Mouse (Mus musculus) retina, adult 2 months (tissue): ENCODE measurements around the gene Pcdh15.

Source experiments
- DNase-seq: peaks from one replicate; pipeline ENCODE4 v3.0.0-alpha.2; 2012; ENCODE audit warnings: low read depth, low spot score

Pcdh15 gene

DNA sequence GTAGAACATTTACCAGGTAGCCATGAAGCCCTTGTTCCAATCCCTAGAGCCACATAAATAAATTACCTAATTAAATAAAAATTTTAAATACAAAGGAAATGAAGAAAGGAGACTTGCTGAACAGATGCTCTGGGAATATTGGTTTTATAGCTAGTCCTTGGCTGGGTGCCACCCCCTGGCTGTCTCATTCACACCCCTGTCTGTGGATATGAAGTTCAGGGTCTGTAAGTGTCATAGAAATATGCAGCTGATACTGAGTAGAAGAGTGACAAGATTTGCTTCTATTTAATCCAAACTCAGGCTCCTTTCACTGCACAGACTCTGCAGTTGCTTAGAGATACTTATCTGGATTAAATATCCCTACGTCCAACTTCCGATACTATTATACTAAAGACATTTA is 1205.0 kb downstream of the Pcdh15 start:
- no peak for DNase-seq

DNA sequence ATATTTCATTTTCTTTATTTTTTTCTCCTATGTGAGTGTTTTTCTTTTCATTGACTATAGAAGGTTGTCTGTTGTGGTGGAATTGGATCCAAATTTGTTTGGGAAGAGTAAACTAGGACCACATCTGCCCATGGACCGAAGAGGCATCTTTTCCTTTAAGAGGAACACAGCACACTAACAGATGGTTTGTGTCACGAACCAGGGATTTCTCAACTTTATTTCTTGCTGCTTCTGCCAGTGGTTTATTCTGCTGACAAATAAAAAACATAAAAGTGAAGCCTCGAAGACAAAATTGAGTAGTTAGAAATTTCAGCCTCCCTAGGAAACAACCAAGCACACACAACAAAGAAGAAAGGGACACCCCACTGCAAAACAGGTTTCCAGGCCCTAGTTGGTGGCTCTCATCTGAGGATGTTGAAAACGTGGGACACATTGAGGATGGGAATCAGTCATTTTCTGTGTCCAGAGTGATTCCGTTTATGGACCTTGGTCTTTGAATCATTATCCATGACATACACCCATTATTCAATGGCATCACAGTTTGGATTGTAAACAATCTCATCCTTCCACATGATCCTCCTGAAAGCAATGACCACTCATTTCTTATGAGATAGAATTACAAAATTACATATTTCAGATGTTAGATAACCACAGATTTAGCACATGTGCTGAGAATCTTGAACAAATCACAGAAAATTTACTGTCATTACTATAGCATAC is 1206.5 kb downstream of the Pcdh15 start:
- no peak for DNase-seq

DNA sequence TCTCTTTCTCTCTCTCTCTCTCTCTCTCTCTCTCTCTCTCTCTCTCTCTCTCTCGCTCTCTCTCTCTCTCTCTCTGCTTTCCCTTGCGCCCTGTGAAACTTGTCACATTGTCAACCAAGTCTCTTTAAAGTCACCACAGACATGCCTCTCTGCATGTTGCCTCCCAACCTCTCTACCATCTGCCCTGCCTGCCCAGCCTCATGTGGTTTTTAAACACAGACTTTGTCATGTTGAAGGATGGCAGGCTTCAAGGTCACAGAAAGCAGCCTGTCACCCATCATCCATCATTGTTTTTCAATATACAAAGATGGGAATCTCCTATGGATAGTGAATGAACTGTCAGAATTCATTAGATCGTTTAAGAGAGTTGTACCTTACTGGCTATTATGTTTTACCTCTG is 1207.9 kb downstream of the Pcdh15 start:
- DNase-seq: no peak

DNA sequence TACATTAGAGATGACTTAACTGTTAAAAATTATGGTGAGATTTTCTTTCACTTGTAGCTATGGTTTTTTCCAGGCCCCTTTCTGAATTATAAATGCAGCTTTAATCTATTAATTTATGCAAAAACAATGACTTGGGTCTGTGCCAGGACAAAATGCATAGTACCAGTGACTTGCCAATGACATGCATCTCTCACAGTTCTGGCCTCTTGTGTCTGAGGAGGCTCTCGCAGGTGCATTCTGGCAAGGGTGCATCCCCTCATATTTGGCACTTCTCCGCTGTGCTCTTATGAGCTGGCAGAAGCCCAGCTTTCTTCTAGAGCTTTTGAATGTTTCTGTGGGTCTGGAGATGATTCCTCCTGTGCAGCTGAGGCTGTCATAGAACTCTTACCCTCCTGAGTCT is 1216.9 kb downstream of the Pcdh15 start:
- no peak for DNase-seq

DNA sequence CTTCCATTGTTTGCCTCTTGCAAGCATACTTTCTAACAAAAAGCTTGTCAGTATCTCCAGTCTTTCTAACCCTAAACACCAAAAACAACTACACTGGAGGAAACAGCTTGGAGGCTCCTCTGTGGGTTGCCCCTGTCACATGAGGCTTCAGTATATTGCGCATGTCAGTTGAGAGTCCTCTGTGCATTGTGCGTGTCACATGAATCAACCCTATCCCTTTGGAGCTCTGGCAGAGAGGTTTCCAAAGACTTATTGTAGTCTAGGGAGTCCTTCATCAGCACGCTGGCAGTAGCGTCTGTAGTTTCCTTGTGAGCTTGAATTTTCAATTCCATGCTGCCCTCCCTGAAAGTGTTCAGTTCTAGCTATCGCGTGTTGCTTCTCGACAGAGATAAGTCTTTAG is 1236.3 kb downstream of the Pcdh15 start:
- DNase-seq: no peak

DNA sequence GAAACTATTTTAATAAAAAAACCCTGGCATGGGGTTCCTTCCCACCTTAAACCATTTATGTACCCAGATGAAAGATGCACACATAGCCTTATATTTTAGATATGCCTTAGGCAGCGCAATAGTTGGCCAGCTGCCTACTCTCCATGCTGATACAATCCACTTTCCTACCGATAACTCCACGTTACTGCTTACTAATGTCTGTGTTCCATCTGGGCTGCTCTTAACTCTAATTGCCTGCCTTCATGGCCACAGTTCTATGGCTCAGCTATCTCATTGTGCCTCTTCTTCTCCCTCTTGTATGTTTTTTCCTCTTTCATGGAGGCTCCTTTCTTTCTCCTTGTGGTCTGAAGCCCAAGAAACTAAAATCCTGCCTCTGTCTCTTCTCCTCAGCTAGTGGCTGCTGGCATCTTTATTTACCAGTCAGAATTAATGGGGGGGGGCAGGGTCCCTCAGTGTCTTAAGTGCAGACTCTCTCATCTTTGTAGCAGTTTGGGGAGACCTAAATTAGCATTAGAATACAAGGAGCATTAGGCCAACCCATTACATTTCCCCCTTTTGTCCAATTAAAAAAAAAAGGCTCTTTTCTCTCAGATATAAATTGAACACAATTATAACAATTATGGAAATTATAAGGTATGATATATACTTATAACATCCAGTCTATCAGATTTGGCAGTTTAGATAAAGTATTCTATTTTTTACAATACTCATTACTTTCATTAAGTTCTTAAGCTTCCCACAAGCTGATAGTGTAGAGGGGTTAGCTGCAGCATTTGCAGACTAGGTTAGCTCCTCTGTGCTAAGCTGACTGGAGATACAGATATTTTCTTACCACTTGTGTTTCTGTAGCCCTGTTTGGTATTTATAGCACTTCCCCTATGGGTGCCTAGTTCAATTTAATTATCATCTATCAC is 1240.4 kb downstream of the Pcdh15 start:
- no peak for DNase-seq

DNA sequence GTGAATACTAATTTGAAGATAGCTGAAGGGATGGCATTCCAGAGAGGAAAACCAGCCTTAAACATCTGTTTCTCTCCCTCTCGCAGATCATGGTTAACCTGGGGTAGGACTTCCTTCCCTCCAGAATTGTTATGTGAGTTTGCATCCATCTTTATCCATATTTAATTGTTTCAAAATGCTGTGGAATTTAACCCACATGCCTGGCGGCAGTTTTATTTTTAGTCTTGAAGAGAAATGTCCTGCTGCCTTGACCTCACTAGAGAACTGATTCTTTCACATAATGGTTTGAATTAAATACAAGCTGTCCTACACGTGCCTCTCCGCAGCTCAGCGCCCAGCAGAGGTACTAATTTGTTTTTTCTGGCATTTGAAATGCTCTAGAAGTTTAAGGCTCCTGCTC is 1260.4 kb downstream of the Pcdh15 start:
- DNase-seq: no peak

DNA sequence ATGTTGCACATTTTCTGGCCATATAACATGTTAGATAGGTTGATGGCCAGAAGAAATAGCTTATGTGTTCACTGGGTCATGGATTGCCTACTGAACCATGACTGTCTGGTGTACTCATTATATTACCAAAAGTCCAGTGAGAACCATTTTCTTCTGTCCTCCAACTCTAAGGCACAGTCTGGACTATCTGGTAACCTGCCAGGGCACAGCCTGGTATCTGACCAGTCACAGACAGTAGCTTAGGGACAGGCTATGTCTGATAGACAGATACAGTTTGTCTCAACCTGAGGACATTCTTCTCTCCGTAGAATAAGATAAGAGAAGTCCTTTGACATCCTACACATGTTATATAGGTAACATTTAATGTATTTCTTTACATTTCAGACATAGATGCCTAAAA is 1279.6 kb downstream of the Pcdh15 start:
- DNase-seq: no peak

DNA sequence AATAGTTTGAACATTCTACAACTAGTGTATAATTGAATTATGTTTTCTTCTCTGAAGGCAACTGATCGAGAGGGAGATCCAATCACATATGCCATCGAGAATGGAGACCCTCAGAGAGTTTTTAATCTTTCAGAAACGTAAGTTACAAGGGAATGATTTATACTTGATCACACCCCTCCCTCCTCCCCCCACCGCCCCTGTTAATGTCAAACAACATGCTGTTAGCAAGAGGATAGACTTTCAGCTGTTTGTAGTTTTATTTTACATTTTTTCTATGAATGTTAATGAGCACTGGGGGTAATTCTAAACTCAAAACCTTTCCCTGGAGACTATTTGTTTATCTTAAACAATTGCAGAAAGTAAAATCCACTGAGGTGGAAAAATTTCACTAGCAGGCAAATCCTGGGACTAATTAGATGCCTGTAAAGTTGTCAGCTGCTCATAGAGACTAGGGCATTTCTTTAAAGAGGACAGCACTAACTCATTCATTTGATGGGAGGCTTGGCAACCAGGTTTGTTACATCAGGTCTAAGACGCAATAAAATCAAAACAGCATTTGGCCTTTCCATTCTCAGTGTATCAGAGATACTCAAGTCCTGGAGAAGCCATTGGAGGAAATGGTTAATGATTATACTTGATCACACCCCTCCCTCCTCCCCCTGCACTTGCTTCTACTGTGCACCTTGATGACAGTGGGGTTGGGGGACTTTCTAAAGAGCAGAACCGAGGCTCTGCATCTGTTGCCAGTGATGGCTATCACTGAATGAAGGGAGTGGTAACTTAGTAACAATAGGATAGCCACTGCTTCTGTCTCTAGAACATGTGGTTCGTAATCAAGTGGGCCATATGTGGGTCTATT is 1280.4 kb downstream of the Pcdh15 start:
- no peak for DNase-seq

DNA sequence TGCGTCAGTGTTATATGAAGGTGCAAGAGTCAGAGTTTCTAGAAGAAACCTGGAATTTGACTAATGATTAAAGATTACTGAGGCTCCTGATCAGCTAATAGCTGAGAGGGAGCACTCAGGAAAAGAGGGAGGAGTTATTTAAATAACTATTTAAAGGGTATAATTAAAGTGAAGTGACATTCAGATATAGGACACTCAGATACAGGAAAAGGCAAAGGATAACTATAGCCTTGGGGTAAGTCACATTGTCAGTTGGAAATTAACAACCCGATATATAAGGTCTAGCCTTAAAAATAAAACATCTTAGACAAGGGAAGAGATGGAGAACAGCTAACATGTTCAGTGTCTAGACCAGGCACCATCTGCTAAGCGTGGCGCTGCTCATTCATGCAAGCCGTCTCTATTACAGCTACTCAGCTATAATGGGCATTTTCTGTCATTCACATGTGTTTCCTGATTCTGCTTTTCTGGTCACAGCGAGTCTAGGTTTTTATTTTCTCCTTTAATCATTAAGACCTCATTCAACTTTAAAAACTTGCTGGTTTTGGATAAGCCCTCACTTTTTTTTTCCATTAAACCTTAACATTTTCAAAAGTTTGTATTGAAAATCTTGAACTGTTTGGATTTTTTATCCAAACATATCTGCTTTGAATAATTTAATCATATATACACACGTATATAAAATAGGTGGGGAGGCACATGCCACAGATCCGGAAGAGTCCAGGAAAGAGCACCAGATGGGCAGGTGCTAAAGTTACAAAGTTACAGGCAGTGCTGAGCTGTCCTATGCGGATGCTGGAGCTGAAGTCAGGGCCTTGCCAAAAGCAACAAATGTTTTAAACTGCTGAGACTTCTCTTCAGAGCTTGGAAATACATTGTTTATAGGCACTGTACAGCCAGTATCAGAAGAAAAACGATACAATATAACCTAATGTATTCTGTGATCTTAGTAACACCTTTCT is 1288.7 kb downstream of the Pcdh15 start:
- no peak for DNase-seq

DNA sequence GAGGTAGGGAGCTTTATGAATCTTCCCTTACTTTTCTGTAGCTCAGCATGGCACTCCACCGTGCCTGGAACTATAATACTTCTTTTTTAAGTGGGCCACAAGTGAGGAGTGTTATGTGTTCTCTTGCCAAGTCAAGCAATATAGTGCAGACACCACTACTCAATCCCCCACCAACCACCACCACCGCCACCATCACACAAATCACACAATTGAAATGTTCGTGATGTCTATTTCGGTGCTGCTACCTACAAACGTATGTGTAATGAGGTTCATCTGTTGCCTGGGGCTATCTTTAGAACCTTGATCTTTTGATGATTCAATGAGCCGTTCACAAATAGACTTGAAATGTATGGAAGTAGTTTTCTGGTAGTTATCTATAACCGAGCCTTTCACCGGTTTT is 1304.0 kb downstream of the Pcdh15 start:
- DNase-seq: no peak

DNA sequence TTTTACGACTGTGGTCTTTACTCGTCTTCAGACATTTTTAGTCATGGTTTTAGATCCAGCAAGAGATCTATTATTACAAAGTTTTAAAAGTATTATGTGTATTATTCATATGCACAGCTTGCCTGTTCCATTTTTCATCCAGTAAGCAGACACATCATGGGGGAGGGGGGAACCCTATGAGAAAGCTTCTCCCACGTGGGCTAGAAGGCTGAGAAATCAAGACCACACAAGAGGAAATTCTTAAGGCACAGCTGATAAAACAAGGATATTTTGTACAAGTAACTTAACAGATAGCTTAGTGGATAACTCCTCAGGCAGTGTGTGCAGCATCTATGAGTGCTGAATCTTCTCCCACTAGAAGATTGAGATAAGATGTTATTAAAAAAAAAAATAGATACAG is 1314.9 kb downstream of the Pcdh15 start:
- no peak for DNase-seq

DNA sequence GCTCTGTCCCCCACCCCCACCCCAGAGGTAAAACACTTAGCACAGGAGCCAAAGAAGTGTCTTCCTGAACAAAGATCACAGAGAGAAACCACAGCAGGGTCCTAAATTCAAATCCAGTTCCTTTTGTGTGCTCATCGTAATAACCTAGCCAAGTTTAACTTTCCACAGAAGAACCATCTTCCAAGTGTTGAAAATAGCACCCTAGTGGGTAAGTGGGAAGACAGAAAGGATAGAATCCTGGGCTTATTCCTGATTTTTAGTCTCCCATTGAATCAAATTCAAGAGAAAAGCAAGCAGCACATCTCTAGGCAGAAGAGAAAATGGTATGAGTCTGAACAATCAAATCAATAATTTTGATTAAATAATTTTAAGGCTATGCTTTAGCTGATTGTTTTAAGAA is 1315.8 kb downstream of the Pcdh15 start:
- no peak for DNase-seq

DNA sequence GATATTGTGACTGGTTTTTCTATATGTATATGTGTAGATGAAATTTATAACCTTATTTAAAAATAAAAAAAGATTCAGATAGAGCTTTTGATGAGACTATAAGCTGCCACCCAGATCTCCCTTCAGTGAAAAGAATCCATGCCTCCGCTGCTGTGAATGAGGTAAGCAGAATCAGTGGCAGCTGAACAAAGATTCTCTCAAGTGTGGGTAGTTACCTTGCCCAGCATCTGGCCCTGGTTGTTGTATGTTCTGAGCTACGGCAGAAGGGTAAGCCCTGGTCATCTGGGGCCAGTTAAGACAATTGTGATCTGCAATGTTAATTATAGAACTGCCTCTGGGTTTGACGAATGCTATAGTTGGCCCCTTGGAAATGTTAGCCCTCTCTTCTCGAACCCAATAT is 1316.2 kb downstream of the Pcdh15 start:
- no peak for DNase-seq

DNA sequence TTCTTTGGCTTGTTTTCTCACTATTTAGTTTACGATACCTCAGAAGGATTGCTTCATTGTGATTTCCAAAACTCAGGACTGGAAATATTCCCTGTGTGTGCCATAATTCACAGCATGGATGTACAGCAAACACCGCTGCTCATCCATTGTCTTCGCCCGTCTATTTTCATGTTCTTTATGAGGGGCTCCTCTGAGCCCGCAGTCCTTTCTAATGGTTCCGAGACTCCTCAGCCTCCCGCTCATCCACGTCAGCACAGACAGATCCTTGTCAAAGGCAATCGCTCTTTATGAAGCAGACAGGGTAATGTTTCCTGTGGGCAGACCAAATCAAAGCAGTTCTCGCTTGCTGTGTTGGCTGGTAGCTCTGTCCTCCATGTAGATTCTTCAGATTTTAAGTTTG is 1316.8 kb downstream of the Pcdh15 start:
- DNase-seq: no peak

DNA sequence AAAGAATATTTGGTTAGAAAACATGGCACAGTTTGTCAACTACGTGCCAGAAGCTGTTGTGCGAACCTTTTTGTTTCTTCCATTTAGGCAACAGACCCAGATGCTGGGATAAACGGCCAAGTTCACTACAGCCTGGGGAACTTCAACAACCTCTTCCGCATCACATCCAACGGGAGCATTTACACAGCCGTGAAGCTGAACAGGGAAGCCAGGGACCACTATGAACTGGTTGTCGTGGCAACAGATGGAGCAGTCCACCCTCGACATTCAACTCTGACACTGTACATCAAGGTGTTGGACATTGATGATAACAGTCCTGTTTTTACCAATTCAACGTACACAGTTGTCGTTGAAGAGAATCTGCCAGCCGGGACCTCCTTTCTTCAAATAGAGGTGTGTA is 1350.9 kb downstream of the Pcdh15 start:
- DNase-seq: no peak

DNA sequence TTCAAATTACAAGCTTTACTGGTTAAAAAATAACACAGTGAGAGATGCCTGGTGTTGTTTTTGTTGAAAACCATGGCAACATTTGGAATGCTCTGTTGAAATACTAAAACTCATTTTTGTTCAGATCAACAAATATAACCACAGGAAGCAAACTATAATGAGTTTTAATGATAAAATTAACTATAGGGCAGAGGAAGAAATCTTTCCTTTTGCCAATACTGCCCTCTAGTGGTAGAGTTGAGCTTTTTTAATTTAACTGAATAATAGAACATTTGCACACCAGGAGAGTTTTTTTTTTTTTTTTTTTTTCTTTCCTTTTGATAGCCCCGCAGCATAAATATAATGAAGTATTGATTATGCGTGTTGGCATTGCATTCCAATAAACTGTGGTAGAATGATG is 1364.8 kb downstream of the Pcdh15 start:
- DNase-seq: peak; percentile 15

DNA sequence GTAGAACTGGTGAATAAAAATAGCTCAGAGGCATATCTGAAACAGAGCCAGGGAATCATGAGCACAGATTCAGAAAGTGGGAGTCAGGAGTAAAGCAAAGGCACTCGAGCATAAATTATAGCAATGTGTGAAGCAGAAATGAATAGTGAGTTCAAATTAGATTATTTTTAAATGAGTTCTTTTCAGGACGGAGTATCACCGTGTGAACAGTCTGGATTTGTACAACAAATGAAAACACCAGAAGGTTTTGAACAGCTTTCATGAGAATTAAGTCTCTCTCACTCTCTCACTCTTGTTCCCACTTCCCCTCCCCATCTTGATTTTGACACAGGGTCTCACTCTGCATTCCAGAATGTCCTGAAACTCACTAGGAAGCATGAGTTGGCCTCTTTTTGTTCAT is 1381.6 kb downstream of the Pcdh15 start:
- DNase-seq: no peak

DNA sequence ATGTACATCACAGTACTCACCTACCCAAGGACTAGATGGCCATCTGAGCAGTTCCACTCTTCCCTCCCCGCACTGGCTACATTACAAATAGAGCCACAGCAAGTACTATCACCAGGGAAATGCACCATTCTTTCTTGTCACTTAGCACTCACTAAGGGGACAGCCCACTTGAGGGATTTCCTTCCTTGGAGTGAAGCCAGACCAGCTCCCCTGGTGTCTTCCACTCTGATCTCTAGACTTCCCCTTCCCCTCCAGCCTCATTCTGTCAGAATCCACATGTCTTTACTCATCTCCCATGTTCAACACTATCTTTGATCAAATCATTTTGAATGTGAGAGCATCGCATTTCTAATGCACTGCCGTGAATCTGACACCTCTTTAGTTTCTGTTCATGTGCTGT is 1413.2 kb downstream of the Pcdh15 start:
- DNase-seq: no peak

DNA sequence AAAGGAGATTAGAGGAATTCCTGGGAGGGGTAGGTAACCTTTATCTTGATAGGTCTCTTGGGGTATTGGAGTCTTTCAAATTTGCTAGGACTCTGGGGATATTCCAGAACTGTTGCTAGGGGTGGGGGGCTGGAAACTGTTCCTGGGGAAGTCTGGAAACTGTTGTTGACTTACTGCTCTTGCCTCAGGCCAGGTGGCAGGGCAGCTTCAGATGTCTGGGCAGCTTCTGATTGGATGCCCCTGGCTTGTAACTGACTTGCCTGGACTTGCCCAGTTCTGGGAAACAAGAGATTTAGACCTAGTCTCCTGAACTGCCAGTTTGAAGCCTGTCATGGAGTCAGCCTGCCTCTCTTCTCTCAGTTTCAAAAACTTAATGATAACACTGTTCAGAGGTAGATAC is 1414.6 kb downstream of the Pcdh15 start:
- no peak for DNase-seq

DNA sequence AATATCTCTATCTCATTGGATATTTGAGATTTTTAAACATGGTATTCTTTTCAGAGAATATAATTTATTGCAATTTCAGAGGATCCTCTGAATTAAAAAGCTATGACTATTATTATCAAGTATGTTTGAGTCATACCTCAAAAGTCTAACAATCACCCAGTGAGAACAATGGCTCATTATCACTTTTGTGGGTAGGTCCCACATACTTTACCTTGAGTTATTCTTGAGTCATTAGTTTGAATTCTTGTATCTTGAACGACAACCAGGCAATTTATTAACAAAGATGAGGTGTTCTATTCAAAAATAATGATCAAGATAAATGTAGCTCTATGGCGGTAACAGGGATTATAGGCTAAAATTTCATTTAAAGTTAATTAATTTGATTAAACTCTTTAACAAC is 1439.2 kb downstream of the Pcdh15 start:
- no peak for DNase-seq
